Mouse (Mus musculus): Measurements from ENCODE around the gene Cbx1.
"Not testable (repeated sequence)": the region's sequence is repeated elsewhere in the genome, so short reads cannot be mapped to it uniquely, and the experiment has no call there.

Gene Cbx1

GRCm38 (mm10) chr11:96775063-96775462 lies 13.9 kb upstream of the Cbx1 start:
- DNase-seq (ENCODE audit: low read depth, low spot score) = no peak

- DNase-seq (ENCODE audit: low read depth, low spot score) = no peak
These were observed 13.3 kb upstream of the Cbx1 start for GRCm38 (mm10) chr11:96775665-96776064.

- no peak for DNase-seq (ENCODE audit: low read depth, low spot score)
These were observed 12.9 kb upstream of the Cbx1 start for GRCm38 (mm10) chr11:96776068-96776467.

GRCm38 (mm10) chr11:96776968-96777962 lies 11.7 kb upstream of the Cbx1 start, which contains the start of gene Snx11:
TSS of gene Snx11 (minus strand) at chr11:96777559.
- DNase-seq (ENCODE audit: low read depth, low spot score) = peak; percentile 98

- DNase-seq (ENCODE audit: low read depth, low spot score) = not testable (repeated sequence)
These were observed 10.8 kb upstream of the Cbx1 start for GRCm38 (mm10) chr11:96778061-96778627.

- DNase-seq (ENCODE audit: low read depth, low spot score) = no peak
These were observed 8.6 kb upstream of the Cbx1 start for GRCm38 (mm10) chr11:96780306-96780705.

- no peak for DNase-seq (ENCODE audit: low read depth, low spot score)
These were observed 7.5 kb upstream of the Cbx1 start for GRCm38 (mm10) chr11:96781425-96781824.

GRCm38 (mm10) chr11:96784847-96785246 lies 4.1 kb upstream of the Cbx1 start:
- peak; percentile 59 for DNase-seq (ENCODE audit: low read depth, low spot score)

GRCm38 (mm10) chr11:96786731-96787450 lies 2.0 kb upstream of the Cbx1 start:
- no peak for DNase-seq (ENCODE audit: low read depth, low spot score)

GRCm38 (mm10) chr11:96789990-96790389 lies 1.1 kb downstream of the Cbx1 start:
- no peak for DNase-seq (ENCODE audit: low read depth, low spot score)

- DNase-seq (ENCODE audit: low read depth, low spot score) = no peak
These were observed 1.8 kb downstream of the Cbx1 start for GRCm38 (mm10) chr11:96790681-96791080.

GRCm38 (mm10) chr11:96795491-96795890 lies 6.6 kb downstream of the Cbx1 start:
- DNase-seq (ENCODE audit: low read depth, low spot score) = no peak

- no peak for DNase-seq (ENCODE audit: low read depth, low spot score)
These were observed 7.2 kb downstream of the Cbx1 start for GRCm38 (mm10) chr11:96796081-96796480.

- DNase-seq (ENCODE audit: low read depth, low spot score) = no peak
These were observed 7.7 kb downstream of the Cbx1 start for GRCm38 (mm10) chr11:96796586-96796985.

- DNase-seq (ENCODE audit: low read depth, low spot score) = no peak
These were observed 10.6 kb downstream of the Cbx1 start for GRCm38 (mm10) chr11:96799511-96799910.

- DNase-seq (ENCODE audit: low read depth, low spot score) = no peak
These were observed 16.7 kb downstream of the Cbx1 start for GRCm38 (mm10) chr11:96805606-96806005.

GRCm38 (mm10) chr11:96808066-96808465 lies 19.1 kb downstream of the Cbx1 start:
- DNase-seq (ENCODE audit: low read depth, low spot score) = no peak

GRCm38 (mm10) chr11:96809562-96810235 lies 20.8 kb downstream of the Cbx1 start:
- no peak for DNase-seq (ENCODE audit: low read depth, low spot score)

- not testable (repeated sequence) for DNase-seq (ENCODE audit: low read depth, low spot score)
These were observed 22.3 kb downstream of the Cbx1 start for GRCm38 (mm10) chr11:96811188-96811587.

GRCm38 (mm10) chr11:96813455-96813854 lies 24.5 kb downstream of the Cbx1 start:
- no peak for DNase-seq (ENCODE audit: low read depth, low spot score)

- DNase-seq (ENCODE audit: low read depth, low spot score) = no peak
These were observed 25.0 kb downstream of the Cbx1 start for GRCm38 (mm10) chr11:96813920-96814319.

GRCm38 (mm10) chr11:96814443-96814842 lies 25.5 kb downstream of the Cbx1 start:
- no peak for DNase-seq (ENCODE audit: low read depth, low spot score)

All from retina, postnatal 7 days (tissue).